Mouse (Mus musculus) stomach, postnatal 0 days (tissue): Measurements from ENCODE around the gene Prkcsh.

ENCODE experiments used
- CTCF ChIP-seq: IDR thresholded peaks from 2 replicates; pipeline ENCODE4 v1.5.1; 2016; ENCODE audit warnings: antibody characterized with exemption, low read depth, mild to moderate bottlenecking, moderate library complexity
- EP300 ChIP-seq: optimal IDR thresholded peaks from 2 replicates; pipeline ENCODE3; 2016; ENCODE audit warnings: antibody characterized with exemption

DNA sequence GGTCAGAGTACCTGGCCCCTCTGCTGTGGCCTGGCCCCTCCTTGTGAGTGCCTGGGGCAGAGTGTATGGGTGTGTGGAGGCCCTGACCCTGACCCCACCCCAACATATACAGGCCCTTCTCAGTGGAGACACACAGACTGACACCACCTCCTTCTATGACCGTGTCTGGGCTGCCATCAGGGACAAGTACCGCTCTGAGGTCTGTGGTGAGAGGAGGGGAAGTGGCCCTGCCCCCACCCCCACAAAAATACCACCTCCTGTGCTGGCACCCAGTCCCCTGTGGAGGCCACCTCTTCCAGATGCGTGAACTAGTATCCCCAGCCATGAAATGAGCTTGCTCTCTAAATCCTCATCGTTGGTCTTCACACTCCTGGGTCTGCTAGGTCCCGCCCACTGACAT, 8.4 kb downstream of the Prkcsh start:
- TF ChIP-seq CTCF (no peak), EP300 (no peak)
